Mouse (Mus musculus): ENCODE data around the gene Tgfb1. TPM values are rescaled to one million over a fixed set of nuclear protein-coding genes. Genes with fewer than 3 reads are reported as not detected.

Gene Tgfb1
- total RNA-seq, 1 experiment from 2014 or later = 84.6 TPM

DNA sequence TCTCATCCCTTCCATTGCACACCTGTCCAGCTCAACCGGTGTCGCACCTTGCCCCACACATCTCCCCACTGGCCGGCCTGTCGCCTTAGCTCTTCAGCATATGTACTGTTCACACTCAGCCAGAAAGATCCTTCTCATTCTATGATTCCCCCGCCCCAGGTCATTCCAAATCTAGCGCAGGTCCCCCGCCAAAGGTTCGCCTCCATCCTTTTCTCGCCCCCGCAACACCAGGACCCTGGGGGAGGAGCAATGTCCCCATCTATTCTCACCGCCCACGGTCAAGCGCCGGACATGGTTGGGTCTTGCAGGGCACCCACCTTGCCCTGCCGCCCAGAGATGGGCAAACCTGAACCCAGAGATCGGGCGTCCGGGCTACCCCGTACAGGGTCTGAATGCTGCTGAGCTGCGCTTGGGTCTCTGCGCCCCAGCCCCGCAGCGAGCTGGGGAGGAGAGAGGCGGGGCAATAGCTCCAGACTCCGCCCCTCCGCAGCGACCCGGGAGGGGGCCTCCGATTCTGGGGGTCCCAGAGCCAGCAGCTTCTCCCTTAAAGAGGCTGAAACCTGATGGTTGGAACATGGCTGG, 12.0 kb upstream of the Tgfb1 start, which contains the start of gene Tmem91:
Tmem91 (minus strand) TSS at position 448 of the 582 bp plus-strand sequence.
- peak; percentile 43 for ATAC-seq (replicated peaks; ENCODE audit: low read depth, poor library complexity, severe bottlenecking)

- no peak for ATAC-seq (replicated peaks; ENCODE audit: low read depth, poor library complexity, severe bottlenecking)
Measured at GRCm38 (mm10) chr7:25675405-25675804, 11.4 kb upstream of the Tgfb1 start.

DNA sequence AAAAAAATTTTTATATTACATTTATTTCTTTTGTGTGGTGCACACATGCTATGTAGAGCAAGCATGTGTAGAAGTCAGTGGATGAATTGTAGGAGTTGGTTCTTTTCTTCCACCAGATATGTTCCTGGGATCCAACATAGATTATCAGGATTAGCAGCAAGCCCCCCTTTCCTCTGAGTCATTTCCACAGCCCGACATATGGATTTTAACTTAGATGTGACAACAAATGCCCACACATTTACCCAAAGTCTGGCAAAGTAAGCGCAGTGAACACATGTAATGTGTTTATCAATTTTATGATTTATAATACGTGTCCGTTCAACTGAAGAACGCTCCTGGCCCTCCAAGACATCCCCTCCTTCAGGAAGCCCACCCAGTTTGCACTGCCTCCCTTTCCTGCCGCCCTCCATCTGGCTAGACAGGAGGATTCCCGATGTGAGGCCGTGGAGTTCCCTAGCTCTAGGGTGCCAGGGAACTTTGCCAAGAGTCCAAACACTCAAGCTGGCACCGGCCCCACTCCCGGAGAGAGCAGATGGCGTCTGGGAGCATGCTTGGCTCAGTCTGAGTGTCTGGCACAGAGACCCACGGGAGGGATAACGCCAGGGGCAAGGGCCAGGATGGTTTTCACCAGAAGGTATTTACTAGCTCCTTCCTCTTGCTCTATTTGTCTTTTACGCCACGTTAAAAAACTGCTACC, 10.6 kb upstream of the Tgfb1 start:
- ATAC-seq (replicated peaks; ENCODE audit: low read depth, poor library complexity, severe bottlenecking) = no peak

DNA sequence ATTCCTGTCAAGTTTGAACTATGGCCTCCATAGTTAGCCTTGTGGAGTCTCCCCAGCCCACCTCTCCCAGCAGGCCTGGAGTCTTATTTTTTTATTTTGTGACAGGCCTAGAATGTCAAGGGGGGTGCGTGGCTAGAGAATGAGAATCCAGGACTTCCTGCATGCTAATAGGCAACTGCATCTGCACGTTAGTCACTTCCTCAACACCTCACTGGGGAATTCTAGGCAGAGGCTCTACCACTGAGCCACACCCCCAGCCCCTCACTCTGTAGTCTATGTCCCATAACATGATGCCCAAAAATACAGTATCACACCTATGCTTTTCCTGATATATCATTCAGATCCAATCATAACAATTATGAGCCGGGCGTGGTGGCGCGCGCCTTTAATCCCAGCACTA, 9.8 kb upstream of the Tgfb1 start:
- no peak for ATAC-seq (replicated peaks; ENCODE audit: low read depth, poor library complexity, severe bottlenecking)

DNA sequence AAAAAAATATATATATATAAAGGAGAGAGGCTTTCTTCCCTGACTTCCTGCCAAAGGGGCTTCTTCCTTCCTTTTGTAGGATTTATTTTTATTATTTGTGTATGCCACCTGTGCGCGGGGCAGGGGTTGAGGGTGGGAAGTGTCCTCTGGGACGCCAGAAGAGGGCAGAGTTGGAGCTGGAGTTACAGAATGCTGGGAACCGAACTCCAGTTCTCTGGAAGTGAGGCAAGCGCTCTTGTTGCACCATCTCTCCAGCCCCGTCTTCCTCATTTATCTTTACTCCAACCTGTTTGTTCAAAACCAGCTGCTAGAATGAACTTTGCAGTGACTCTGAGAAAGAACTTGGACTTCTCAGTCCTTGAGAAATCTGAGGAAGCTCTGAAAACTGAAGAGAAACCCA, 6.8 kb upstream of the Tgfb1 start:
- ATAC-seq (replicated peaks; ENCODE audit: low read depth, poor library complexity, severe bottlenecking) = no peak

GRCm38 (mm10) chr7:25680514-25681258, 6.1 kb upstream of the Tgfb1 start, which contains the start of gene B9d2:
TSS of gene B9d2 (plus strand) at chr7:25680780.
- peak; percentile 70 for ATAC-seq (replicated peaks; ENCODE audit: low read depth, poor library complexity, severe bottlenecking)

DNA sequence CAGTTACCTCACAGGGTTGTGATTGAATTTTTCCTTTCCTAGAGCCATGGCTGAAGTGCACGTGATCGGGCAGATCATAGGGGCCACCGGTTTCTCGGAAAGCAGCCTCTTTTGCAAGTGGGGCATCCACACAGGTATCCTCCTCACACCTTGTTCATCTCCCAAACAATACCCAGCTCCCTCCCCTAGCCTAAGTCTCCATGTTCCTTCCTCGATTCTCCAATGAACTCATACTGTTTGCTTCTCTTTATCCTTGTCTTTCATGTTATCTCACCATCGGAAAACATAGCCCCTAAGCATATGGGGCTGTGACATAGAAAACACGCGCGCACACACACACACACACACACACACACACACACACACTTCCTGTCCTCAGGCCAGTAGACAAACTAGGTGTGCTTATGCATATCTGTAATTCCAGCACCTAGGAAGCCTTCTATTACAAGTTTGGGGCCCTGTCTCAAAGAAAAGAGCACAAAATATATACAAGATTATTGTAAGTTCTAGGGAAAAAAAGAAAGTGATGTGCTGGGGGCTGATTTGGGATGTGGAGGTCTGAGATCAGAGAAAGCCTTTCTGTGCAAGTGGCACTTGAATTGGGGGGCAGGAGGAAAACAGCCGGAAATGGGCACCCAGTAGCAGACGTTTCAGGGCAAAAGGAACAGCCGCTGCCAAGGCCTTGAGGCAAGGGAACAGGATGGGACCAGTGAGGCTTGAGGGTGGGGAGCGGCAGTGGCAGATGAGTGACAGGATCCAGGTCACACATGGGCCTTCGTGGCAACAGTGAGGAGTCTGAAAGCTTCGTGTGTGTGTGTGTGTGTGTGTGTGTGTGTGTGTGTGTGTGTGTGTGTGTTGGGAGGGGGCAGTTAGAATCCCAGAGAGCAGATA, 5.2 kb upstream of the Tgfb1 start:
- no peak for ATAC-seq (replicated peaks; ENCODE audit: low read depth, poor library complexity, severe bottlenecking)

- ATAC-seq (replicated peaks; ENCODE audit: low read depth, poor library complexity, severe bottlenecking) = peak; percentile 37
Measured at GRCm38 (mm10) chr7:25683474-25684180, 3.2 kb upstream of the Tgfb1 start.

- no peak for ATAC-seq (replicated peaks; ENCODE audit: low read depth, poor library complexity, severe bottlenecking)
Measured at GRCm38 (mm10) chr7:25684659-25685058, 2.1 kb upstream of the Tgfb1 start.

GRCm38 (mm10) chr7:25685926-25686470, 804 bp upstream of the Tgfb1 start:
- no peak for ATAC-seq (replicated peaks; ENCODE audit: low read depth, poor library complexity, severe bottlenecking)

- no peak for ATAC-seq (replicated peaks; ENCODE audit: low read depth, poor library complexity, severe bottlenecking)
Measured at GRCm38 (mm10) chr7:25687811-25688401, 1.1 kb downstream of the Tgfb1 start.

- ATAC-seq (replicated peaks; ENCODE audit: low read depth, poor library complexity, severe bottlenecking) = peak; percentile 62
Measured at GRCm38 (mm10) chr7:25688810-25689586, 2.2 kb downstream of the Tgfb1 start.

- peak; percentile 45 for ATAC-seq (replicated peaks; ENCODE audit: low read depth, poor library complexity, severe bottlenecking)
Measured at GRCm38 (mm10) chr7:25689603-25690021, 2.8 kb downstream of the Tgfb1 start.

- no peak for ATAC-seq (replicated peaks; ENCODE audit: low read depth, poor library complexity, severe bottlenecking)
Measured at GRCm38 (mm10) chr7:25690051-25690450, 3.2 kb downstream of the Tgfb1 start.

- ATAC-seq (replicated peaks; ENCODE audit: low read depth, poor library complexity, severe bottlenecking) = no peak
Measured at GRCm38 (mm10) chr7:25694104-25694503, 7.3 kb downstream of the Tgfb1 start.

DNA sequence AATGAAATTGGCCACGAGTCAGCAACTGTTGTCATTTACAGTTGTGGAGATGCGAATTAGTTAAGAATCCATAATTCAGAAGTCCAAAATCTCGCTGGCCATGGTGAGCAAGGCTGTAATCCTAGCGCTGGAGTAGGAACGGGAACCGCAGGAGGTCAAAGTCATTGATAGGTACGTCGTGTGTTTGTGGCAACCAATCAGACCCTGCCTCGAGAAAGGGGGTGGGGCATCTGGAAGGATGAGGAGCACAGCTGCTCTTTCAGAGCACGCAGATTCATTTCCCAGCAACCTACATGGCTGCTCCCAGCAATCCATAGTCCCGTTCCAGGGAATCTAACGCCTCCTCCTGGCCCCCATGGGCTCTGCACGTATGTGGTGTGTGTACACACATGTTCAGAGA, 13.0 kb downstream of the Tgfb1 start:
- ATAC-seq (replicated peaks; ENCODE audit: low read depth, poor library complexity, severe bottlenecking) = no peak

GRCm38 (mm10) chr7:25700732-25701131, 13.9 kb downstream of the Tgfb1 start:
- no peak for ATAC-seq (replicated peaks; ENCODE audit: low read depth, poor library complexity, severe bottlenecking)

GRCm38 (mm10) chr7:25702350-25702749, 15.5 kb downstream of the Tgfb1 start:
- no peak for ATAC-seq (replicated peaks; ENCODE audit: low read depth, poor library complexity, severe bottlenecking)

Data from common myeloid progenitor, adult 5-6 weeks (primary cell).